Mouse (Mus musculus): ENCODE data around the gene Irf2bp1. TPM values are rescaled to one million over a fixed set of nuclear protein-coding genes. Genes with fewer than 3 reads are reported as not detected.

Irf2bp1 gene
- total RNA-seq, 2 experiments from 2014 or later = 53.8 to 57.2 TPM

GRCm38 (mm10) chr7:18998835-18999234 lies 5.0 kb upstream of the Irf2bp1 start:
- DNase-seq (ENCODE audit: low spot score in 2 of 2) = no peak

- no peak for DNase-seq (ENCODE audit: low spot score in 2 of 2)
These were observed 3.4 kb upstream of the Irf2bp1 start for GRCm38 (mm10) chr7:19000421-19000820.

GRCm38 (mm10) chr7:19001066-19001806 lies 2.6 kb upstream of the Irf2bp1 start:
- no peak for DNase-seq (ENCODE audit: low spot score in 2 of 2)

DNA sequence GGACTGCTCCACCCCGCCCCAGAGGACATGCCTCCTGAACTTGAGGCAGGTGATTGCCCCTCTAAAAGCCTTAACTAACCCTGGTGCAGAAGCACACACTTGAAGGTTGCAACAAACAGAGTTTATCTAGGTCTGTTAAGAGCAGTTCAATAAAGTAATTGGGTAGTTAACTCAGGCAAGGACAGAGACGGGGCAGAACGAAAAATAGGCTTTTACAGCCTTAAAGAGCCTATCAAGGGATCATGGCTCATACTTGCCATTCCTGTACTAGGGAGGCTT lies 2.1 kb upstream of the Irf2bp1 start:
- no peak for DNase-seq (ENCODE audit: low spot score in 2 of 2)

DNA sequence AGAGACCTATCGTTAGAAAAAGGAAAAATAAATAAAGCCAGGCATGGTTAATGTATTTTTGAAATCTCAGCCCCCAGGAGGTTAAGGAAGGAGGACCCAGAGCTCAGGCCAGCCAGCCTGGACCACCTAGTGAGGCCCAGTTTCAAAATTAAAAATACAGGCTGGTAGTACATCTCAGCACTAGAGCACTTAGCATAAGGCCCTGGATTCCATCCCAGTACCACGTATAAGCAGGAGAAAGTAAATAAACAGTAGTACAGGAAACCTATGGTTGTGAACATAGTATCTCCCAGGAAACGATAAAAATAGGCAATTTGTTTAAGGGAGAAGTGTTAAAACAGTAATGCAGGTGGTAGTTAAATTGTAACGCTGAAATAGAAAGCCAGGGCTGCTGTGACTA lies 1.7 kb upstream of the Irf2bp1 start:
- DNase-seq (ENCODE audit: low spot score in 2 of 2) = no peak

- peak; percentile 75 to 93 for DNase-seq (ENCODE audit: low spot score in 2 of 2)
These were observed 871 bp upstream of the Irf2bp1 start for GRCm38 (mm10) chr7:19002848-19003498.

- DNase-seq (ENCODE audit: low spot score in 2 of 2) = no peak
These were observed 811 bp downstream of the Irf2bp1 start for GRCm38 (mm10) chr7:19004631-19005079.

DNA sequence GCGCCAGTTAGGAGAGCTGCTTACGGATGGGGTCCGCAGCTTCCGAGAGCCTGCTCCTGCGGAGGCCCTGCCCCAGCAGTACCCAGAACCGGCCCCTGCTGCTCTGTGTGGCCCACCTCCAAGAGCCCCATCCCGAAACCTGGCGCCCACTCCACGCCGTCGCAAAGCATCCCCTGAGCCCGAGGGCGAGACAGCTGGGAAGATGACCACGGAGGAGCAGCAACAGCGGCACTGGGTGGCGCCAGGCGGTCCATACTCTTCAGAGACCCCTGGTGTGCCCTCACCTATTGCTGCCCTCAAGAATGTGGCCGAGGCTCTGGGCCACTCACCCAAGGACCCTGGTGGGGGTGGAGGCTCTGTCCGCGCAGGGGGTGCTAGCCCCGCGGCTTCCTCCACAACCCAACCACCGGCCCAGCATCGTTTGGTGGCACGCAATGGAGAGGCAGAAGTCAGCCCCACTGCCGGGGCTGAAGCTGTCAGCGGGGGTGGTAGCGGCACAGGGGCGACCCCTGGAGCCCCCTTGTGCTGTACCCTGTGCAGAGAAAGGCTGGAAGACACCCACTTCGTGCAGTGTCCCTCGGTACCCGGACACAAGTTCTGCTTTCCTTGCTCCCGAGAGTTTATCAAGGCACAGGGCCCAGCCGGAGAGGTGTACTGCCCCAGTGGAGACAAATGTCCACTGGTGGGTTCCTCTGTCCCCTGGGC lies 1.7 kb downstream of the Irf2bp1 start:
- DNase-seq (ENCODE audit: low spot score in 2 of 2) = no peak

DNA sequence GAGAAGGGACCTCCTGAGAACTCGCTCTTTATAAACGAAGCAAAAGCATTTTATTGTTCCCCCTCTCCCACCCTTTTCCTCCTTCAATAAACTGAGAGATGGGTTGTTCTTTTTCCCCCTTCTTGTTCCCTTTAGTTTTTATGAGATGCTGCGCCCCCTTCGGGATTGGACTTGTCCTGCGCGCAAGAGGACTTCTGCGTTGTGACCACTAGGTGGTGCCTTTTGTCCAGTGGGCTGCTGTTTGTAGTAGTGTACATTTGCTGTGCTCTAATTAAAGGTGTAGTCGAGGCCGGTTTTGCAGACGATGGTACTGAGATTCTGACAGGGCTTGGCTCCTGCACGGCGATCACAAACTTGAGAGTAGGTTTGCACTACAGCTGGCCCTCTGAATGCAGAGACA lies 2.6 kb downstream of the Irf2bp1 start:
- peak; percentile 81 to 95 for DNase-seq (ENCODE audit: low spot score in 2 of 2)

GRCm38 (mm10) chr7:19007026-19007977 lies 3.5 kb downstream of the Irf2bp1 start:
- DNase-seq (ENCODE audit: low spot score in 2 of 2) = no peak

- no peak for DNase-seq (ENCODE audit: low spot score in 2 of 2)
These were observed 6.7 kb downstream of the Irf2bp1 start for GRCm38 (mm10) chr7:19010581-19010980.

DNA sequence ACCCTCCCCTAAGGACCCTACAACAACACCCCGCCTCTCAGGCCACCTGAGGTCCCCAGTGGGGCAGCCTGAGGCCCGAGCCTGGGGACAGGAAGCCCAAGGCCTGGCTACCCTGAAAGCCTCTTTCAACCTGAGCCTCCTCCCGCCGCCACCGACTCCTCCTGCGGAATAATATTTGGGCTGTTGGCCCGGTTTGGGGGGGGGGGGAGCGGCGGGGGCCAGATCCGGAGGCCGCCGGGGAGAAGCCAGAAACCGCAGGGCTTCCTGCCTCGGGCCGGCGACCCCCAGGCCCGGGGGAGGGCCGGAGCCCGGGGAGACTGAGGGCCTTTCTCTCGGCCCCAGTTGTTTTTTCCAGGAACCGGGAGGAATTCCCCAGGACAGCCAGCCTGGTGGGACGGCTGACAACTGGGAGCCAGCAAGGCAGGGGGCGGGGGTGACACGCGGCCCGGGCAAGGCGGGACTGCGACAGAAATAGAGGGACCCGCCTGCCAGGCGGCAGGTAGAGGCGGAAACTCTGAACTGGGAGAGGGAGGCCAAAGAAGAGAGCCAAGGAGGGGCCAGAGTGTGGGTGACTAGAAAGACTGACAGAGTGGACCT lies 8.3 kb downstream of the Irf2bp1 start:
- no peak for DNase-seq (ENCODE audit: low spot score in 2 of 2)

DNA sequence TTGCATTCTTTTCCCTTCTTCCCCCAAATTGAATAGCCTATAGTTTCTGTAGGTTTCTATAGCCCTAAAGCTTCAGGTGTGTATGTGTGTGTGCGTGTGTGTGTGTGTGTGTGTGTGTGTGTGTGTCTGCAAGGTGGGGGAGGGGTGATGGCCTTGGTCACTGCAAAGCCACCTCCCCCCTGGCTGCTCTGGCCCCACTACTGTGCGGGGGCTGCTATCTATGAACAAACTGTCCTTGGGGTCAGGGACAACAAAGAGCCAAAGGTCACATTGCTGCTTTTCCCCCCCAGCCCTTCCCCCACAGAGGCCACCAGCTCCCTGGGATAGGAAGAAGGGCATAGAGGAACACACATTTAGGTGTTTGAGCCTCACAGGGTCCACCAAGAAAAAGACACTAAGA lies 9.0 kb downstream of the Irf2bp1 start:
- DNase-seq (ENCODE audit: low spot score in 2 of 2) = no peak

- no peak for DNase-seq (ENCODE audit: low spot score in 2 of 2)
These were observed 10.6 kb downstream of the Irf2bp1 start for GRCm38 (mm10) chr7:19014452-19014851.

- no peak for DNase-seq (ENCODE audit: low spot score in 2 of 2)
These were observed 12.2 kb downstream of the Irf2bp1 start for GRCm38 (mm10) chr7:19016042-19016441.

DNA sequence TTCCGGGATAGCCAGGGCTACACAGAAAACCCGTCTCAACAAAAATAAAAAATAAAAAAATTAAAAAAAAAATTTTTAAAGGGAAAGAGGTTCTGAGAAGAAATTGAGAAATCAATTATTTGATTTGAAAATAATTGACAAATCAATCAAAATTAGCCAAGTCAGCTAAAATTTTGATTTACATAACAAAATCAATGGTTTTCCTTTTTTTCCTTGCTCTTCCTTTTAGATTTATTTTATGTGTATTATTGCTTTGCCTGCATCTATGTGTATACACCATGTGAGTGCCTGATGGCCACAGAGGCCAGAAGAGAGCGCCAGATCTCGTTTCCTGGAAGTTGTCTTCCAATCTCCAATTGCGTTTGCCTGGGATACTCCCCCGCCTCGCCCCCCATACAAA lies 14.1 kb downstream of the Irf2bp1 start:
- no peak for DNase-seq (ENCODE audit: low spot score in 2 of 2)

GRCm38 (mm10) chr7:19021048-19021447 lies 17.2 kb downstream of the Irf2bp1 start:
- no peak for DNase-seq (ENCODE audit: low spot score in 2 of 2)

- no peak for DNase-seq (ENCODE audit: low spot score in 2 of 2)
These were observed 18.5 kb downstream of the Irf2bp1 start for GRCm38 (mm10) chr7:19022189-19022958.

GRCm38 (mm10) chr7:19023357-19023814 lies 19.5 kb downstream of the Irf2bp1 start, which contains the start of gene Foxa3:
Gene Foxa3 (minus strand): TSS chr7:19023538.
- DNase-seq (ENCODE audit: low spot score in 2 of 2) = no peak

GRCm38 (mm10) chr7:19024096-19024506 lies 20.3 kb downstream of the Irf2bp1 start, which contains the start of gene Sympk:
Gene Sympk (plus strand): TSS chr7:19024377.
- peak; percentile 94 to 96 for DNase-seq (ENCODE audit: low spot score in 2 of 2)

Data from layer of hippocampus, adult 18-20 months (tissue).